Mouse (Mus musculus) spleen, postnatal 10 days (tissue): Measurements from ENCODE around the gene Itk.

Experiments used
- DNase-seq, 2 experiments: peaks; one replicate each; pipeline ENCODE4 v3.0.0; 2021 to 2022; ENCODE audit warnings: low spot score in 2 of 2

Gene Itk

DNA sequence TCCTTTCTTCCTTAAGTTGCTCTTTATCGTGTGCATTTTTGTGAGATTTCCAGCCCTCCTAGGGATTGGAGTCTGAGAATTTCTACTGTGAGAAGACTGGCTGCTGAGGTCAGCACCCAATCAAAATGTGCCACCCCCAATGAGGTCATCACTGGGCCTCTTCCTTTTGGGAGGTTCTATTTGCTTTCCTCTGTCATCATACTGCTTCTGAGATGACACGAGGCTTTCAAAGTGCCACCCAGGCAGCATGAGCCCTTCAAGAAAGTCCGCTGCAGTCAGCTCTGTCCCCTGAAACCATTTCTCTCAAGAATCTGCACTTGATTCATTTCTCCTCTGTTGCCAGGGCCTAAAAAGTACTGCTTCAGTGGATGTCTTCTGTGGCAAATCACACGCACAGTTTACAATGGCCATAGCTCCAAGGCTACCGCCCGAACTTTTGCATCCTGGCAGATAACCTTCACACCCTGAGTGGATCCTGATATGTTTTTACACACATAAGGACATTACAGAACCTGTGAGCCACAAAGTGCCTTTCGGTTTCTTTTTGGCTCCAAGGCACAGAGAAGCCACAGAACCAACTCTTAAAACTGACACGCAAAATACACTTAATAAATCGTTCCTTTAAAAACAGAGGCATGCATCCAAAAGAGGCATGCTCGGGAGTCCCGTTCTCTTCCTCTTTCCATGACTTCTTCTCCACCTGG is 80.9 kb downstream of the Itk start:
- no peak for DNase-seq

DNA sequence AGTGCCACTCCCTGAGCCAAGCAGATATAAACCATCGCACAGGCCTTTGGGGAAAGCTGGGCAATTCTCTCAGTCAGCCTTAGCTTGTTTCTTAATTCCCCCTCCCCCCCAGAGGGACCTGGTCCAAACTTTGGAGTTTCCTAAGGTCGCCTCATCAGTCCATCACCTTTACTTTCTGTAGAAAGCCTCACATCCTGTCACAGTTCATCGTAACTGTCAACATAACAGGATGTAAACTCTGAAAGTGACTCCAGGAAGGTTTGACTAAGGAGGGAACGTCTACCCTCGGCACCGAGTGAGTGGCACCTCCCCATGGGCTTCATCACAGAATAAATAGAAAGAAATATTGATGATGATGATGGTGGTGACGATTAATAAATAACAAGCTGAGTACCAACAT is 81.5 kb downstream of the Itk start:
- DNase-seq = no peak

DNA sequence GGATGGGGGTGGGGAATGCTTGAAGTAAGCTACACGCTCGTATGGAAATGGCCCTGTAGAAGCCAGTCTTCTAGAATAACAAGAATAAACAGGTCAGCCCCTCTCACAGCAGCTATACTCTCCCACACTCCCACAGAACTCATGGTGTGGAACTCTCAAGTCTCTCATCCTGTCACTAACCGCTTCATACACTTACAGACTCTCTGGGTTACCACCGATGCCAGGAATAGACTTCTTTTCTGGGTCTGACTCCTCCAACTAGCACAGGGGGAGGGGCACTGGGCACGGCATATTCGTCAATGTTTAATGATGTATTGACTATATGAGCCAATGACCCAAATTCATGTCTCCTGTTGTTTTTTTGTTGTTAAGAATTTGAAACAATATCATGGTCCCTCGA is 82.5 kb downstream of the Itk start:
- DNase-seq = no peak

DNA sequence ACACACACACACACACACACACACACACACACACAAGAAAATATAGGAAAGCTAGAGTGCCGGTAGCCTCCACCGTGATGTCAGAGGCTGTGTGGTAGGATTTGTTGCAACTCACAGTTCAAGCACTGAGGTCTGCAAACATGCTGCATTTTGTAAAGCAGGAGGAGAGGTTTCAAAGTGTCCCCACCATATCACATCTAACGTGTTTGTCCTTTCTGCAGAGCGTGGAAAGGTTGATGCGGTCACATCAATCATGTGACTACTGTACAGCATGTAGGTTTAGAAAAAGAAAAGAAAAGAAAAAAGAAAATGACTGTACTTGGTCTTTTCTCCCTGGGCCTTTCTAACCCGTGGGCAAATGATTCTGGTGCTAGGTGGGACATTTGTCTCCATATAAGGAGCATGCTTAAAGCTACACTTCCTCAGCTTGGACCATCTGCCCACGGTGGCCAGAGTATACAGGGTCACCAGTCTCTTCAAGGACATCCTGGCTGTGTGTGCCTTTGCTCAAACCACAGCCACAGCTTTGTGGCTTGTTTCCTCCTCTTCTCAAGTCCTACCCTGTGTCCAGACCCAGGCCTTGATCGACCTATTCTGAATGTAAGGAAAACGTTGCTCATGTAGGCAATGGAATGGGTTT is 83.3 kb downstream of the Itk start:
- DNase-seq = no peak

DNA sequence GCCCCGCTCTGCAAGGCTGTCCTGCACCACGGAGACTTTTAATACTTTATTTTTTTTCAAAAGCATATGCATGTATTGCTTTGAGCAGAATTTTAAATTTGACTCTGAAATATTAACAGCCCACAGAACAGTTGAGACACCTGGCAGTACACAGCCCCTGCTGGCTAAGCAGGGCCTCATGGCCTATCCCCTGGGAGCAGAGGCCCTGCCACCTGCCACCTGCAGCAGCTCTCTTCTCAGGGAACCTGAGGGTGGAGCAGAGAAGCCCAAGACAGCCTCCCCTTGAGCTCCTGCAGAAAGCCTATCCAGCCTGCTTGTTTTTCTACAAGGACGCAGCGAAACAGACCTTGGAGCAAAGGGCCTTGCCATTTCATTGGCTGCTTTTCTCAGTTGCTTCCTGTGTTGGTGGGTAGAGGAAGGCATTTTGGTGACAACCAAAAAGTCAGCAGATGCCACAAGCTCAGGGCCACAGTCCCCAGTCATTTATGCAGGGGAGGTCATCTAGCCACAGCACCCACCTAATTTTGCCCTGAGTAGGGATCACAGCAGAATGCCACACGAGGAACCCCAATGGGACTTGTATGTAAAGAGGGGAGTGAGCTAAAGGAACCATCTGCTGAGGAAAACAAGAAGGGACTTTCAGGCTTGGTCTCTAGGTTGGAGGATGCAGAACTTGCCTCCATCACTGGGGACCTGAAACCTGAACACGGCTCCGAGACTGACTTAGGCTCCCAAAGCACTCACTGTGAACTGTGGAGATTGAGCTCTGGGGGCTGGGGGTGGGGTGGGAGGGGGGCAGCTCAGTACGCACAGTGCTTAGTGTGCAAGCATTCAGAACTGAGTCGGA is 84.2 kb downstream of the Itk start:
- peak; percentile 27 to 58 for DNase-seq

DNA sequence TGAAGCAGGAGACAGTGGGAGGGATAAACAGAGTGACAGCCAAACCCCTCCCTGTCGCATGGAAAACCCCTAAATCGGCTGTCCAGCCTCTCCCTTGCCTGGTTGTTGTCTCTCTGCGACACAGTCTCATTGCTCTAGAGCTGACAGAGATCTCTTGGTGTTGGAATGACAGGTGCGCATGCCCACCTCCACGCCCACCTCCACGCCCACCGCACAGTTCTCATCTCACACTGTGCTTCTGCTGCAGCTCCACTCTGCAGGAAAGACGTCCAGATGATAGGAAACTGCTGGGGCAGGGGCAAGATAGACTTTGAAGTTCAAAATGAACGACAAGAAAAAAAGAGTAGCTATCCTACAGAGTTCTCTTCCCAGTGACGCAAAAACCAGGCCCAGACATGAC is 85.2 kb downstream of the Itk start:
- DNase-seq = no peak

DNA sequence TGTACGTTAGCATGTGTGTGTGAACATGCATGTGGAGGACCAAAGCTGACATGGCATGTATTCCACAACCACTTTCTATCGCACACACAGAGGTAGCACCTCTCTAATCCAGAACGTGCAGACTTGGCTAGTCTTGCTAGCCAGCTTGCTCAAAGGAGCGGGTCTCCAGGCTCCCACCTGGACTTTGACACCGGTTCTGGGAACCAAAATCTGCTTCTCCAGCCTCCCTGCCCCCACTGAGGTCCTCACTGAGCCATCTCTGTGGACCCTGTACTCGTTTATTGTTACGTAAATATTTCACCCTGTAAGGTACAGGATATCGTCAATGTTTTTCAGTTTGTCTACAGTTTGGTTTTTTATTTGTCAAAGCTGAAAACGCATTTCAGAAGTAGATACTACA is 86.8 kb downstream of the Itk start:
- no peak for DNase-seq

DNA sequence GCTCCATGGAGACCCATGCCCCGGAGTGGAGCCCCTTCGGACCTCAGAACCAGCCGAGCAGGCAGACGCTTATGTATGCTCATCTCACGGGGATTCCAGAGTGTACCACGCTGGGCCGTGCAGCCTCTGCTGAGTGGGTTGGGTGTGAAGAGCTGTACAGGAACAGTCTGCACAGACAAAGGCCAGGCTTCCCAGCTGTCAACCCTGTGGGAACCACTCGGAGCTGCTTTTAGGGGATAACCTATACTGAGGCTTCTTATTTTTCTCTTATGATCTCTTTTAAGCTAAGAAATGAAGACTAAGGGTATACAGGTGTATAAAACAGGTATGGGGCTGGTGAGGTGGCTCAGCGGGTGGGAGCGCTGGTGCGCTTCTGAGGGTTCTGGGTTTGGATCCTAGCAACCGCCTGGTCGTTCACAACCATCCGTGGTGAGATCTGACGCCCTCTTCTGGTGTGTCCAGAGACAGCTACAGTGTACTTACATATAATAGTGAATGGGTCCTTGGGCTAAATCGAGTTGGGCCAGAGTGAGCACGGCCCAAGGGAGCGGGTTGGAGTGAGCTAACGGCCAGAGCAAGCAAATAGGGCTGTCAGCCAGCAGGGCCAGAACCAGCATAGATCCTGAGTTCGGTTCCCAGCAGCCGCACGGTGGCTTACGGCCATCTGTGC is 87.6 kb downstream of the Itk start:
- no peak for DNase-seq

DNA sequence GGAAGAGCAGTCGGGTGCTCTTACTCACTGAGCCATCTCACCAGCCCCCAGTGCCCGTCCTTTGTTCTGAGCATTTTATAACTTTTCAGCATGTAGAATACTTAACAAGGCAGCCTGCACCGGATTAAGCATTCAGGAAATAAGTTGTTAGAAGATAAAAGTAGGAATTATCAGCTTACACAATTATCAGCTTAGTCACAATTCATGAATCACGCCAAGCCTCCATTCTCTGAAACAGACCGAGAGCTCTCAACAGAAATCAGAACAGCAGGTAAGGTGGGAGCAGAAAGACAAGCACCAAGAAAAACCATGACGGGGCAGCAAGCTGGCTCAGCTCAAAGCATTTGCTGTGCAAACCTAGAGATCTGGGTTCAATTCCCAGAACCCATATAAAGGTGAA is 89.4 kb downstream of the Itk start:
- no peak for DNase-seq

DNA sequence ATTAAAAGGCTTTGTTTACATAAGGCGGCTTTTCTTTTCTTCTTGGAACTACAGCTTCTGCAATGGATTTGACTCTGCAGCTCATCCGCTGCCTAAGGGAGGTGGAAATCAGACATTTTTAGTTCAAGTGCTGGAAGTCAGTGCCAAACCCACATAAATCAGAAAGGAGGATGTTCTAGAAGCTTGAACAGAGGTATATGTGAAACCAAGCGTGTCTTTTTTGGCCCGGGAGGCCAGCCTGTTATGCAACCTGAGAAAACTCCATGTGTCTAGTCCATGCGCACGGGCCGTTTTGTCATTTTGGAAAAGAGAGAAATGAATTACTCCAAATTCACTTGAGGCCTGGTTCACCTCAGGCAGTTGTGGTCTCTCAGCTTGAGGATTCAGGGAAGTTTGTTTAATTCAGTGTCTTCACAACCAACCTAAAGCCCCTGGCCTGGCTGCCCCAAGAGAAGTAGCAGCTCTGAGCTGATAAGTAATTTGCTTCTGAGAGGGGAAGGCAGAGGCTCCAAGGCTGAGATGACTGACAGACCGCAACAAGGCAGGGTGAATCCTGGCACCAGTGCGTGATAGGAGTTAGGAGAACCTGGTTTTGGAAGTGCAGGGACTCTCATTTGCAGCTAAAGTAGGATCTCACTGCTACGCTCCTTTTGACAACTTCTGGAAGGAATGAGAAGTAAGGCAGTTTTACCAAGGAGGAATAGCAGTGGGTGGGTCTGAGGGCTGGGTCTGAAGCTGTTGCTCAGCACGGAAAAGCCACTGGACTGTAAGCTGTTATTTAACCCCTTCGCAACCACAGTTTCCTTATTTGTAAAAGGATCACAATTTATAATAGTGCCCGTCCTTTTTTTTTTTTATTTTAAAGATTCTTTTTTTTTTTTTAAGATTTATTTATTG is 90.2 kb downstream of the Itk start:
- DNase-seq = no peak

DNA sequence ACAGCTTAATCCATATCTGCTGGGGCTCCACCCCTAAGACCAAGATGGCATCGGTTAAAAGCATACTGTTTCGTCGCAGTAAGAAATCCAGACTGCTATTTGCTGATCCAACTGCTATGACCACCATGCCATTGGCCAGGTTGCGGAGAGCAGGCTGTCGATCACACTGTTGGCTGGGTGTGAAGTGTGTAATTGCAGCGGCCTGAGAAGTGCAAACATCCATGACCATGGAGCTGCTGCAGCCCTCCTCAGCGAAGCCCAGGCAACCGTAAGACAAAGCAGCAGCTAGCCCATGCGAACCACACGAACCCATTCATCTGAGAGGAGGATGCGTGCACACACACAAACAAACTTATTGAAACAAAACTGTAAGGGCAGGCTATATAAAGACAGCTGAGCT is 94.9 kb downstream of the Itk start:
- no peak for DNase-seq

DNA sequence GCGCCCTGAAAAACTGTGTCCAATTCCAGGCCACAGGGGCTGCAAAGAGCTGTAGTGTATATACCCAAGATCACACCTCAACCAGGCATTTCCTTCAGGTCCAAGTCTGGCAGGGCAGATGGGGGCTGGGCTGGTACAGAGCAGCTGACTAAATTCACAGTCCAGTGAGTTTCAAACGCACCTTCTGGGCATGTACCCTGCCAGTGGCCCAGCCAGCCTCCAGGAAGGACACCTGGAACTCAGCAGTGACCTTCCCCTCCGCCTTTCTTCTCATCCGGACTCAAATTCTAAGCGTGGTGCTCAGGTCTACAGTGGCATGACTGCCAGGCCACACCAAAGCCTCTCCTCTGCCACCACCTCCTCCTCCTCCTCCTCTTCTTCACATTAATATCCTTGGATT is 95.8 kb downstream of the Itk start:
- no peak for DNase-seq

DNA sequence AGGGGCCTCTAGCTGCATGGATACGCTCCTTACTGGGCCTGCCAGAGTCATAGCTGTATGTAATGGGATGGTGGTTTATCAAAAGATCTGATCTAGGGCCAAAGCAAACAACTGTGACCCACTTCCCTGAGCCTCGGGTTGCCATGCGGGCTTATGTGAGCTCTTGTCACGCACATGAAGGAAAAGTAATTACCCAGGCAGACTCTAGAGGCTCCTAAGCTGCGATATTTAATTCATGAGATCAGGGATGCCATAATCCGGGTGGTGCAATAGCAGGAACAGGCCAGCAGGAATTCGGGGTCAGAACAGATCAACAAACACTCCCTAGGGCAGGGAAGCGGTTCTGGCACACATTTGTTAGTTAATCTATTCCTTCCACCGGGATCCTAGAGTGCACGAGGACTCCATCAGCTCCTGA is 98.3 kb downstream of the Itk start:
- no peak for DNase-seq

DNA sequence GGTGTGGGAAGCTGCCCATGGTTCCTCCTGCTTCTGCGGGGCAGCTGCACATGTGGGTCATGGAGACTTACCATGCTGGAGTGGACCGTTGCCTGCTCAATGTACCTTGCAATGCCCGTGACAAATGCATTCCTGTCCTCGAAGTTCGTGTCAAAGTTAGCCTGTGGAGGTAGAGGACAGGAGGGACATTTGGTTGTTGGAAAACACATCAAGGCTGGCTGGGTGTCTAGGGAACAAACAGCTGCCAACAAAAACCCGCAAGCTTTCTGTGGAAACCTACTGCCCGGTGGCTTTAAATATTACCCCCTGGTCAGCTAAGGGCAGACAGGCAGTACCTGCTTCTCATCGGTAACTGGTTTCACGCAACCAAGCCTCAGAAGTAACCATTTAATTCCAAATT is 99.8 kb downstream of the Itk start:
- DNase-seq = no peak

DNA sequence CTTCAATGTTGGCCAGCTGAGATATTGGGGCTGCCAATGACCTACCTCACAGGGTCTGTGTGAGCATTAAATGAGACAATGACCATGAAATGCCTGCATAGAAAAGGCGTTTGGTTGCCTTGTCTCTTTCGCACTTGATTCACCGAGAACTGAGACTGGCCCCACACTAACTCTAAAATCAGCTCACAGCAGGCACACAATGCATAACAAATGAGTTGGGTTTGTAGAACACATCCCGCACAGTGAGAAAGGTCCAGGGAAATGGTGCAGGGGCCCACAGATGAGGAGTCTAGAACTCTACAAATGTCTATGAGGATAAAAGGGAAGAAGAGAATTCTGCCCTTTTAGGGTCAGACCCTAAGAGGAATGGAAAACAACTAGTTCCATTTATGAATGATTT is 100.3 kb downstream of the Itk start:
- DNase-seq = no peak

DNA sequence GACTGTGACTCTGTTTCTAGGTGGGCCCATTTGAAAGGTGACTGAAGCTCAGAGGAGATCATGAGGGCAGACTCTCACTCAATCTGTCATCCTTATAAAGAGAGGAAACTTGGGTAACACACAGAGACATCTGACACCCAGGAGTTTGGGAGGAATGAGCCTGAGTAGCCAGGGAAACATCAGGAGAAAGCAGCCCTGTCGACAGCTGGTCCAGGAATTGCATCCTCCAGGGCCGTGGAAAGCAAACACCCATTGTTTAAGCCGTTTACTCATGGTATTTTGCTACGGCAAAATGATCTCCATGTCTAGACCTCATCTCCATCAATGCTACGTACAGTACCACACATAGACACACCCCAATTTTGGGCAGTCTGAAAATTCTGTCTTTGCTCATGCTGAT is 101.2 kb downstream of the Itk start:
- no peak for DNase-seq

DNA sequence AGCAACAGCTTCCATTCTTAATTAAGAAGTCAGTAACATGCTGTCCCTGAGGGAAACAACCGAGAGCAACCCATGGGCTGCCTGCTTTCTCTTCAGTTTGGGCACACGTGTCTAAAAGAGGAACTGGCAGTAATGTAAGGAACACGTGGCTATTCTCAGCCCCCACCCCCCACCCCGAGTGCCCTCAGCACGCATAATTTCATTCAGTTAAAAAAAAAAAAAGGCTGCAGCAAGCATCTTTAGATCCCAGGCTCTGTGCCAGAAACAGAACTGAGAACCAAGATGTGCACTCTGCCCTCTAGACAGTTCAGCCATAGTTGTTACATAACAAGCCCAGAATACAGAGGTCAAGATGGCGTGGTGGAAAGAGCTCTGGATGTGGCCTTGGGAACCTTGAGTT is 102.5 kb downstream of the Itk start:
- peak in 1 of 2 experiments; percentile 55 for DNase-seq

DNA sequence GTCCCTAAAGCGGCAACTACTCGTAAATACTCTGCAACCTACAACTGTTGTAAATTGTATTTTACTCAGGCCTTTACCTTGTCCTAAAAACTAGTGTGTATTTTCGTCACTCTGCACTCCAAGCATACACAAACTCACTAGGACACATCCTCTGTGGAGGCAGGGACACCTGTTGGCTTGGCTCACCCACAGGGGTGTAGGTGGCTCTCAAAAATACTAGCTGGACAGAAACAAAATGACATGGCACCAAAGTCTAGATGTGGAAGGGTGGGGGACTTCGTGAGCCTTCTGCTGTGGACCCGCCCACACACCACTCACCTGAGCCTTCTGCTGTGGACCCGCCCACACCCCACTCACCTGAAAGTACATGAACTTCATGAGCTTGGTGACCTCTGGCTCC is 105.5 kb downstream of the Itk start:
- no peak for DNase-seq

DNA sequence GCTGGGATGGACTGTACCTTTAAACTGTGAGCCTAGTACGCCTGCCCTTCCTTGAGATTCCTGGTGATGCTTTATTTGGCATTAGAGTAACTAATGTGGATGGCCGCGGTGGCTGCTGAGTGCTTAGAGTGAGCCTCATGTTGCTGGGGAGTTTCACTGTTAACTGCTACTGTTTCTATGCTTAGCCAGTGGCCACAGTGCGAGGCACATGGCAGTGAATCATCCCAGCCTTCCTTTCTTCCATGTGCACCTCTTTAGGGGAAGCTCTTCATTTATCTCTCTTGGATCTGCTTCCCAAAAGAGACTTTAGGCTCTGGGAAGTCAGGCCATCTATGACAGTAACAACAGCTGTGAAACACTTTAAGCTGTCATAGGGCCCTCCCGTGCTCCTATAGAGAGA is 106.7 kb downstream of the Itk start:
- no peak for DNase-seq

DNA sequence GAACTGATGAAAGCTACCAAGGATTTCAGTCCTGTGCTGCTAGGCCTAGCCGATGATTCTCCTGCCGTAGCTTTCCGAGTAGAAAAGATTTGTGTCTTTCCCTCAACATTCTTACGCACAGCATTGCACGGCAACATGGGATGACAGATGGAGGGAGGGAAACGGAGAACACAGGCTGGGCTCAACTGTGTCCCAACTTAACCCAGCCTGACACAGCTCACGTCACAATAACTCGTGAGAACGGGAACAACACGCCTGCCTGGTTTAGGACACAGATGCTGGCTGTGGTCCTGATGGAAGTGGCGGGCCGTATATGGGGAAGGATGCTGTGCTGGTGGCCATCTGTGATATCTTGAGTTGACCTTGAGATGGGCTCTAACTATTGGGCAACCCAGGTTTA is 110.6 kb downstream of the Itk start:
- DNase-seq = no peak

DNA sequence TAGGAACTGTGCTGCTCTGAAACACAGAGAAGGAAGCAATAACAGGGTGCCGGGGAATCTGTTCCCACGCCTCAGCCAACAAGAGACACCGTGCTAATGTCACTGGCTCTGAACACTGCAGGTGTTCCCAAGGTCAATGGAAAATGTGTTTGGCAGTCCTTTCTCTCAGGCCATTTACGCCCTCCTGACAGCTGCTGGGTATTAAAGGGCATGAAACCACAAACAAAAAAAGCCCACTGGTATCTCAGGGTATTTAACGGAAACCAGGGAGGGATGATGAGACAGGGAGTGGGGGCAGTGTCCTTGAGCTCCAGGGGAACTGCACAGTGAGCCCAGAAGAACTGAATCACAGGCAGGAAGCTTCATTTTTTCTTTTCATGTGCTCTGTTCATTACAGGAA is 111.2 kb downstream of the Itk start:
- no peak for DNase-seq
